Mouse (Mus musculus) MEL (cell line): ENCODE measurements around the gene Fat2. TPM values are rescaled to one million over a fixed set of nuclear protein-coding genes. Genes with fewer than 3 reads are reported as not detected.

Experiments
- DNase-seq: peaks from one replicate; pipeline ENCODE4 v3.0.0; 2011; ENCODE audit warnings: low read depth, low spot score
- H3K27ac ChIP-seq: 2 replicates; pipeline ENCODE4 v1.5.1; 2012; ENCODE audit warnings: low read depth, mild to moderate bottlenecking, control low read depth, low read length, moderate library complexity; ENCODE audit not compliant: control insufficient read depth
- H3K27me3 ChIP-seq, 2 experiments: fragments of 150-350 bp in 1 of 2; sonication (generic) in 1 of 2; 2 replicates each; pipeline ENCODE4 v1.6.1; 2012; ENCODE audit warnings: low read length in 2 of 2, mild to moderate bottlenecking in 2 of 2, improper control_type of control experiment in 1 of 2, moderate library complexity in 1 of 2; ENCODE audit not compliant: insufficient read depth in 2 of 2, control insufficient read depth in 1 of 2
- H3K36me3 ChIP-seq, 2 experiments: 2 replicates each; pipeline ENCODE4 v1.6.1; 2012 to 2014; ENCODE audit warnings: low read length in 2 of 2, improper control_type of control experiment in 1 of 2, inconsistent platforms in 1 of 2, mild to moderate bottlenecking in 1 of 2; ENCODE audit not compliant: insufficient read depth in 2 of 2, control insufficient read depth in 1 of 2
- H3K4me1 ChIP-seq, 2 experiments: fragments of 150-350 bp in 1 of 2; sonication (generic) in 1 of 2; 2 replicates each; pipeline ENCODE4 v1.6.1; 2012; ENCODE audit warnings: low read length in 2 of 2, improper control_type of control experiment in 1 of 2, mild to moderate bottlenecking in 1 of 2; ENCODE audit not compliant: insufficient read depth in 2 of 2, control insufficient read depth in 1 of 2
- H3K4me3 ChIP-seq, 2 experiments: fragments of 150-350 bp in 1 of 2; sonication (generic) in 1 of 2; 2 replicates each; pipeline ENCODE4 v1.5.1; 2012; ENCODE audit warnings: low read depth in 2 of 2, low read length in 2 of 2, mild to moderate bottlenecking in 2 of 2, moderate library complexity in 2 of 2, control low read depth in 1 of 2, improper control_type of control experiment in 1 of 2; ENCODE audit not compliant: control insufficient read depth in 1 of 2, insufficient read depth in 1 of 2
- H3K79me2 ChIP-seq: 2 replicates; pipeline ENCODE4 v1.6.1; 2012; ENCODE audit warnings: mild to moderate bottlenecking, low read length, moderate library complexity; ENCODE audit not compliant: control insufficient read depth, poor library complexity, insufficient read depth
- H3K9ac ChIP-seq: 2 replicates; pipeline ENCODE4 v1.6.1; 2012; ENCODE audit warnings: low read depth, mild to moderate bottlenecking, control low read depth, low read length, moderate library complexity; ENCODE audit not compliant: control insufficient read depth, poor library complexity, severe bottlenecking
- H3K9me3 ChIP-seq: fragments of 150-350 bp; sonication (generic); replicated peaks from 2 replicates; pipeline ENCODE4 v1.6.1; 2012; ENCODE audit warnings: mild to moderate bottlenecking, low read length, improper control_type of control experiment, moderate library complexity; ENCODE audit not compliant: insufficient read depth
- BHLHE40 ChIP-seq: IDR thresholded peaks from 2 replicates; pipeline ENCODE4 v1.6.1; 2012; ENCODE audit warnings: low read depth, mild to moderate bottlenecking, inconsistent platforms, low read length, improper control_type of control experiment, borderline replicate concordance
- CHD1 ChIP-seq: IDR thresholded peaks from 2 replicates; pipeline ENCODE4 v1.6.1; 2012; ENCODE audit warnings: low read depth, mild to moderate bottlenecking, inconsistent platforms, low read length, improper control_type of control experiment
- CHD2 ChIP-seq: IDR thresholded peaks from 2 replicates; pipeline ENCODE4 v1.6.1; 2011; ENCODE audit warnings: low read length, improper control_type of control experiment
- EP300 ChIP-seq, 2 experiments: IDR thresholded peaks; 2 replicates each; pipeline ENCODE4 v1.6.1; 2011; ENCODE audit warnings: improper control_type of control experiment in 2 of 2, low read length in 2 of 2, low read depth in 1 of 2, mild to moderate bottlenecking in 1 of 2
- ETS1 ChIP-seq: IDR thresholded peaks from 2 replicates; pipeline ENCODE4 v1.6.1; 2012; ENCODE audit warnings: low read depth, mild to moderate bottlenecking, inconsistent platforms, low read length, improper control_type of control experiment, moderate library complexity
- GABPA ChIP-seq: IDR thresholded peaks from 2 replicates; pipeline ENCODE4 v1.6.1; 2012; ENCODE audit warnings: low read depth, mild to moderate bottlenecking, inconsistent platforms, low read length, improper control_type of control experiment, moderate library complexity
- GATA1 ChIP-seq: IDR thresholded peaks from 2 replicates; pipeline ENCODE4 v1.6.1; 2011; ENCODE audit warnings: low read depth, low read length, improper control_type of control experiment
- HCFC1 ChIP-seq: IDR thresholded peaks from 2 replicates; pipeline ENCODE4 v1.6.1; 2012; ENCODE audit warnings: low read depth, mild to moderate bottlenecking, inconsistent platforms, low read length, improper control_type of control experiment, moderate library complexity
- MAFK ChIP-seq: IDR thresholded peaks from 2 replicates; pipeline ENCODE4 v1.6.1; 2011; ENCODE audit warnings: low read depth, mild to moderate bottlenecking, low read length, improper control_type of control experiment, borderline replicate concordance
- MAX ChIP-seq: IDR thresholded peaks from 2 replicates; pipeline ENCODE4 v1.6.1; 2011; ENCODE audit warnings: low read length, improper control_type of control experiment
- MAZ ChIP-seq: IDR thresholded peaks from 2 replicates; pipeline ENCODE4 v1.6.1; 2012; ENCODE audit warnings: low read depth, mild to moderate bottlenecking, inconsistent platforms, low read length, improper control_type of control experiment
- MXI1 ChIP-seq: IDR thresholded peaks from 2 replicates; pipeline ENCODE4 v1.6.1; 2011; ENCODE audit warnings: mild to moderate bottlenecking, low read depth, low read length, improper control_type of control experiment
- NELFE ChIP-seq: IDR thresholded peaks from 2 replicates; pipeline ENCODE4 v1.6.1; 2011; ENCODE audit warnings: low read depth, low read length, improper control_type of control experiment
- NRF1 ChIP-seq: IDR thresholded peaks from 2 replicates; pipeline ENCODE4 v1.6.1; 2014; ENCODE audit warnings: low read depth, mild to moderate bottlenecking, inconsistent platforms, low read length, improper control_type of control experiment, moderate library complexity; ENCODE audit not compliant: poor library complexity, insufficient read depth, severe bottlenecking
- POLR2A ChIP-seq, 2 experiments: IDR thresholded peaks; 2 replicates each; pipeline ENCODE4 v1.6.1; 2011 to 2012; ENCODE audit warnings: low read length in 2 of 2, mild to moderate bottlenecking in 2 of 2, control low read depth in 1 of 2, improper control_type of control experiment in 1 of 2, low read depth in 1 of 2, moderate library complexity in 1 of 2; ENCODE audit not compliant: control insufficient read depth in 1 of 2, insufficient read depth in 1 of 2, poor library complexity in 1 of 2
- POLR2AphosphoS2 ChIP-seq: IDR thresholded peaks from 2 replicates; pipeline ENCODE4 v1.6.1; 2011; ENCODE audit warnings: low read length, improper control_type of control experiment
- POLR2AphosphoS5 ChIP-seq: IDR thresholded peaks from 2 replicates; pipeline ENCODE4 v1.6.1; 2012; ENCODE audit warnings: low read depth, borderline replicate concordance, mild to moderate bottlenecking, inconsistent platforms, low read length, moderate library complexity, mixed read lengths
- RAD21 ChIP-seq: IDR thresholded peaks from 2 replicates; pipeline ENCODE4 v1.6.1; 2011; ENCODE audit warnings: mild to moderate bottlenecking, low read depth, low read length, improper control_type of control experiment
- SIN3A ChIP-seq: IDR thresholded peaks from 2 replicates; pipeline ENCODE4 v1.6.1; 2012; ENCODE audit warnings: low read length, improper control_type of control experiment, inconsistent platforms
- SMC3 ChIP-seq: IDR thresholded peaks from 2 replicates; pipeline ENCODE4 v1.6.1; 2011; ENCODE audit warnings: low read depth, low read length, improper control_type of control experiment
- TBP ChIP-seq: IDR thresholded peaks from 2 replicates; pipeline ENCODE4 v1.8.0; 2011; ENCODE audit warnings: low read depth, low read length, improper control_type of control experiment
- TCF12 ChIP-seq: IDR thresholded peaks from 2 replicates; pipeline ENCODE4 v1.6.1; 2014; ENCODE audit warnings: low read depth, mild to moderate bottlenecking, inconsistent platforms, low read length, improper control_type of control experiment, moderate library complexity
- UBTF ChIP-seq: IDR thresholded peaks from 2 replicates; pipeline ENCODE4 v1.6.1; 2012; ENCODE audit warnings: low read depth, mild to moderate bottlenecking, inconsistent platforms, low read length, improper control_type of control experiment, moderate library complexity, borderline replicate concordance; ENCODE audit not compliant: insufficient read depth
- USF1 ChIP-seq: IDR thresholded peaks from 2 replicates; pipeline ENCODE4 v1.6.1; 2014; ENCODE audit warnings: low read depth, mild to moderate bottlenecking, inconsistent platforms, low read length, improper control_type of control experiment, moderate library complexity
- USF2 ChIP-seq, 2 experiments: IDR thresholded peaks; 2 replicates each; pipeline ENCODE4 v1.6.1; 2011 to 2012; ENCODE audit warnings: improper control_type of control experiment in 2 of 2, low read length in 2 of 2, borderline replicate concordance in 1 of 2, inconsistent platforms in 1 of 2, low read depth in 1 of 2, mild to moderate bottlenecking in 1 of 2; ENCODE audit not compliant: insufficient read depth in 1 of 2
- ZC3H11A ChIP-seq: IDR thresholded peaks from 2 replicates; pipeline ENCODE4 v1.6.1; 2012; ENCODE audit warnings: low read depth, mild to moderate bottlenecking, inconsistent platforms, low read length, improper control_type of control experiment
- ZKSCAN1 ChIP-seq: IDR thresholded peaks from 2 replicates; pipeline ENCODE4 v1.6.1; 2012; ENCODE audit warnings: low read depth, mild to moderate bottlenecking, inconsistent platforms, low read length, improper control_type of control experiment, moderate library complexity
- ZMIZ1 ChIP-seq: IDR thresholded peaks from 2 replicates; pipeline ENCODE4 v1.6.1; 2012; ENCODE audit warnings: low read depth, mild to moderate bottlenecking, inconsistent platforms, low read length, improper control_type of control experiment, moderate library complexity
- ZNF384 ChIP-seq: IDR thresholded peaks from 2 replicates; pipeline ENCODE4 v1.6.1; 2012; ENCODE audit warnings: low read depth, mild to moderate bottlenecking, inconsistent platforms, low read length, improper control_type of control experiment
- polyA plus RNA-seq, 2 experiments: library from polyadenylated mRNA; stranded (reverse) in 1 of 2; unstranded in 1 of 2; fragments of >175 nt in 1 of 2; fragments of >200 nt in 1 of 2; gene quantifications; 2 replicates each; pipeline versions ENCODE4 v1.2.1 to v1.2.4; 2012; ENCODE audit warnings: low replicate concordance in 2 of 2, low read depth in 1 of 2; ENCODE audit not compliant: insufficient read length in 2 of 2, insufficient read depth in 1 of 2, missing spikeins in 1 of 2
- total RNA-seq: library from RNA; depleted of rRNA; stranded (reverse); fragments of 300-350 nt; gene quantifications from 2 replicates; pipeline ENCODE4 v1.2.3, GENCODE M21; 2012; rRNA removed

The Fat2 gene
- total RNA-seq = under 0.01 and 0.03 TPM in 2 replicates
- polyA plus RNA-seq = under 1 TPM in 1 of 2 experiments, not detected in 1; 0.01 TPM

GRCm38 (mm10) chr11:55336101-55336891 lies at the start of gene Fat2:
Gene Fat2 (minus strand): TSS chr11:55336564.
- no peaks in the 10 kb centered on the region for H3K79me2 ChIP-seq
- DNase-seq = no peak
- H3K4me3 ChIP-seq = no peak within 1 kb of the TSS
- H3K27me3 ChIP-seq = peaks cover 7 to 13% of the 10 kb centered on the region in 2 experiments
- no peak within 1 kb of the TSS for H3K27ac ChIP-seq
- no peaks in the 10 kb centered on the region for H3K9me3 ChIP-seq
- no peak for TF ChIP-seq MAZ
- TF ChIP-seq MAFK = no peak
- TF ChIP-seq SIN3A = no peak
- no peak for TF ChIP-seq ZKSCAN1
- TF ChIP-seq ZC3H11A = no peak
- no peak for TF ChIP-seq HCFC1
- TF ChIP-seq NRF1 = no peak
- TF ChIP-seq ZNF384 = no peak
- TF ChIP-seq TCF12 = no peak
- no peak for TF ChIP-seq UBTF
- no peaks in the 10 kb centered on the region for H3K36me3 ChIP-seq
- H3K9ac ChIP-seq = no peak within 1 kb of the TSS
- no peaks in the 10 kb centered on the region for H3K4me1 ChIP-seq

- Histone ChIP-seq H3K27ac (no peak overlapping the region), H3K27me3 (peaks cover 1 to 3% of the 10 kb centered on the region in 2 experiments), H3K9me3 (no peaks in the 10 kb centered on the region), H3K4me3 (no peak overlapping the region), H3K4me1 (peaks cover 0 to 9% of the 10 kb centered on the region in 2 experiments; a peak in 3 of 4 replicates), H3K9ac (no peak overlapping the region), H3K79me2 (no peaks in the 10 kb centered on the region), H3K36me3 (no peaks in the 10 kb centered on the region; a peak in 1 of 4 replicates)
- peak; percentile 19 for DNase-seq
- TF ChIP-seq USF1 = peak; percentile 57
- peak; percentile 35; the same call in 1 of the 2 replicates for TF ChIP-seq TCF12
- peak; percentile 39 for TF ChIP-seq GATA1
- no peak for TF ChIP-seq ZMIZ1
- TF ChIP-seq USF2 (IDR thresholded peaks at IDR 0.05; ENCODE audit: borderline replicate concordance in 1 of 2, insufficient read depth in 1 of 2, low read depth in 1 of 2, low read length in 2 of 2) = no peak
- TF ChIP-seq MXI1 = no peak
- TF ChIP-seq CHD1 = no peak
- no peak for TF ChIP-seq POLR2A (IDR thresholded peaks at IDR 0.05; ENCODE audit: control insufficient read depth in 1 of 2, insufficient read depth in 1 of 2, low read depth in 1 of 2, low read length in 2 of 2, poor library complexity in 1 of 2)
- TF ChIP-seq TBP = no peak
- no peak for TF ChIP-seq CHD2
- TF ChIP-seq POLR2AphosphoS2 = no peak
- TF ChIP-seq ETS1 = peak; percentile 39; the same call in 1 of the 2 replicates
- TF ChIP-seq ZC3H11A = no peak
- no peak for TF ChIP-seq RAD21
- TF ChIP-seq SMC3 = no peak
- peak; percentile 10 to 18; a peak in 1 of 4 replicates for TF ChIP-seq EP300 (IDR thresholded peaks at IDR 0.05; ENCODE audit: low read depth in 1 of 2, low read length in 2 of 2)
- no peak for TF ChIP-seq POLR2AphosphoS5
- TF ChIP-seq MAX = no peak
- no peak for TF ChIP-seq MAZ
- TF ChIP-seq GABPA = no peak
- TF ChIP-seq NELFE = no peak
- no peak for TF ChIP-seq UBTF
- no peak for TF ChIP-seq BHLHE40
Measured at GRCm38 (mm10) chr11:55383463-55384045, 47.2 kb upstream of the Fat2 start.
